Mouse (Mus musculus): ENCODE data around the gene Zfp52. TPM values are rescaled to one million over a fixed set of nuclear protein-coding genes. Genes with fewer than 3 reads are reported as not detected.

Gene Zfp52
- 10 to 100 TPM in 1 of 4 experiments, 1 to 10 TPM in 3; 7.4 to 11.9 (median 8.2) TPM for total RNA-seq (2022)

- peak; percentile 42 to 49 for DNase-seq (ENCODE audit: low spot score in 2 of 2)
Observed at GRCm38 (mm10) chr17:21535096-21536001, at the start of gene Zfp52. TSS of gene Zfp52 (plus strand) at chr17:21535539.

GRCm38 (mm10) chr17:21488760-21489499, 46.4 kb upstream of the Zfp52 start, which contains the start of gene Zfp53:
TSS of gene Zfp53 (plus strand) at chr17:21488998.
- peak; percentile 78 to 84 for DNase-seq (ENCODE audit: low spot score in 2 of 2)

- no peak for DNase-seq (ENCODE audit: low spot score in 2 of 2)
Observed at GRCm38 (mm10) chr17:21489500-21490001, 45.8 kb upstream of the Zfp52 start.

- DNase-seq (ENCODE audit: low spot score in 2 of 2), result no peak
Observed at GRCm38 (mm10) chr17:21501365-21501764, 34.0 kb upstream of the Zfp52 start.

GRCm38 (mm10) chr17:21504524-21504923, 30.8 kb upstream of the Zfp52 start:
- DNase-seq (ENCODE audit: low spot score in 2 of 2), result no peak

GRCm38 (mm10) chr17:21506258-21506657, 29.1 kb upstream of the Zfp52 start:
- no peak for DNase-seq (ENCODE audit: low spot score in 2 of 2)

GRCm38 (mm10) chr17:21509756-21510155, 25.6 kb upstream of the Zfp52 start:
- no peak for DNase-seq (ENCODE audit: low spot score in 2 of 2)

GRCm38 (mm10) chr17:21515403-21516105, 19.8 kb upstream of the Zfp52 start:
- DNase-seq (ENCODE audit: low spot score in 2 of 2), result peak; percentile 52 to 73

- DNase-seq (ENCODE audit: low spot score in 2 of 2), result peak; percentile 37 to 56
Observed at GRCm38 (mm10) chr17:21516201-21517129, 18.9 kb upstream of the Zfp52 start.

GRCm38 (mm10) chr17:21517130-21517671, 18.1 kb upstream of the Zfp52 start:
- DNase-seq (ENCODE audit: low spot score in 2 of 2), result no peak

GRCm38 (mm10) chr17:21526270-21526669, 9.1 kb upstream of the Zfp52 start:
- no peak for DNase-seq (ENCODE audit: low spot score in 2 of 2)

GRCm38 (mm10) chr17:21530645-21531330, 4.6 kb upstream of the Zfp52 start:
- no peak for DNase-seq (ENCODE audit: low spot score in 2 of 2)

GRCm38 (mm10) chr17:21531621-21532020, 3.7 kb upstream of the Zfp52 start:
- peak in 1 of 2 experiments; percentile 9 for DNase-seq (ENCODE audit: low spot score in 2 of 2)

GRCm38 (mm10) chr17:21532101-21532951, 3.0 kb upstream of the Zfp52 start:
- peak; percentile 61 to 63 for DNase-seq (ENCODE audit: low spot score in 2 of 2)

GRCm38 (mm10) chr17:21533961-21534360, 1.4 kb upstream of the Zfp52 start:
- DNase-seq (ENCODE audit: low spot score in 2 of 2), result no peak

- peak; percentile 24 to 37 for DNase-seq (ENCODE audit: low spot score in 2 of 2)
Observed at GRCm38 (mm10) chr17:21534460-21535095, 761 bp upstream of the Zfp52 start.

- DNase-seq (ENCODE audit: low spot score in 2 of 2), result no peak
Observed at GRCm38 (mm10) chr17:21536096-21536495, 757 bp downstream of the Zfp52 start.

GRCm38 (mm10) chr17:21536676-21537075, 1.3 kb downstream of the Zfp52 start:
- no peak for DNase-seq (ENCODE audit: low spot score in 2 of 2)

All from layer of hippocampus, adult 8-10 months (tissue).